Mouse (Mus musculus) midbrain, embryonic 11.5 days (tissue): Measurements from ENCODE around the gene Gm47959. TPM values are rescaled to one million over a fixed set of nuclear protein-coding genes. Genes with fewer than 3 reads are reported as not detected.

Experiments used
- ATAC-seq: fragments of 200-750 bp; cut with Nextera tagmentation; 2 replicates; pipeline ENCODE4 v1.8.0; 2017; ENCODE audit warnings: moderate TSS enrichment, moderate library complexity; ENCODE audit not compliant: low FRiP score
- DNase-seq: peaks from one replicate; pipeline ENCODE4 v3.0.0; 2015; ENCODE audit warnings: low spot score; ENCODE audit errors: missing footprints
- H3K27ac ChIP-seq: fragments of 300-500 bp; sonication (generic); 2 replicates; pipeline ENCODE4 v1.5.1; 2014; ENCODE audit warnings: low read depth, low read length
- H3K27me3 ChIP-seq: fragments of 300-500 bp; sonication (generic); 2 replicates; pipeline ENCODE4 v1.6.1; 2014; ENCODE audit warnings: mild to moderate bottlenecking, low read length, moderate library complexity, mixed read lengths; ENCODE audit not compliant: control insufficient read depth, insufficient read depth
- H3K36me3 ChIP-seq: fragments of 300-500 bp; sonication (generic); 2 replicates; pipeline ENCODE4 v1.6.1; 2014; ENCODE audit warnings: mild to moderate bottlenecking, low read length, moderate library complexity, mixed read lengths; ENCODE audit not compliant: control insufficient read depth, insufficient read depth
- H3K4me1 ChIP-seq: fragments of 300-500 bp; sonication (generic); 2 replicates; pipeline ENCODE4 v1.6.1; 2014; ENCODE audit warnings: low read length; ENCODE audit not compliant: control insufficient read depth, insufficient read depth
- H3K4me2 ChIP-seq: fragments of 300-500 bp; sonication (generic); 2 replicates; pipeline ENCODE4 v1.6.1; 2014; ENCODE audit warnings: mild to moderate bottlenecking, moderate library complexity
- H3K4me3 ChIP-seq: fragments of 300-500 bp; sonication (generic); 2 replicates; pipeline ENCODE4 v1.5.1; 2014; ENCODE audit warnings: low read depth, low read length
- H3K9ac ChIP-seq: fragments of 300-500 bp; sonication (generic); 2 replicates; pipeline ENCODE4 v1.6.1; 2014; ENCODE audit warnings: low read length
- H3K9me3 ChIP-seq: fragments of 300-500 bp; sonication (generic); 2 replicates; pipeline ENCODE4 v1.6.1; 2016; ENCODE audit warnings: low read length; ENCODE audit not compliant: control insufficient read depth
- WGBS: fragments of 180-500 bp; shearing (Covaris S2); extraction: QIAGEN DNeasy Blood & Tissue Kit; methylation state at CpG from one replicate; pipeline ENCODE4 v1.1.7; 2014; 5-methylcytosine and 5-hydroxymethylcytosine counted together
- polyA plus RNA-seq: library from polyadenylated mRNA; unstranded; fragments of >200 nt; fragmentation: Nextera tagmentation; extraction: Ambion mirVana; gene quantifications from 2 replicates; pipeline ENCODE4 v1.2.1, GENCODE M21; 2014

Gene Gm47959
- polyA plus RNA-seq, 1 experiment from 2014 or later = not detected

DNA sequence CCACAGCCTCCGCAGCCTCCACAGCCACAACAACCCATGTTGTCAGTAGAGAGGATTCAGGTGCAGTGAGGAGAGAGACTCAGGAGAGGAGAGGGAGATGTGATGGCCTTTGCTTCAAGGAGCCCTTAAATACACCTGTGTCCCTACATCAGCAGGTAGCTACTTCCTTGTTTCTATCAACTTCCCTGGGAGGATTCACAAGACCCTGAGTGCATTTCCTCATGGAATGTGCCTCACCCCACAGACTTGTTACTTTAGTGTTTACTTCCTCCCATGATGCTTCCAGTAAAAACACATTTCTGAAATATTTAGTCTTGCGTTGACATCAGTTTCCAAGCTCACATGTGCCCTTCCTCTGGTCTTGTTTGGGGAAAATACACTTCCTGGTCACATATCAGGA, 42.0 kb downstream of the Gm47959 start, which contains the start of gene Krtap28-10:
TSS of gene Krtap28-10 (minus strand) at position 101 of the 400 bp plus-strand sequence.
- Histone ChIP-seq H3K4me2 (no peak within 1 kb of the TSS), H3K27me3 (no peaks in the 10 kb centered on the region), H3K4me1 (no peaks in the 10 kb centered on the region), H3K36me3 (no peaks in the 10 kb centered on the region), H3K9ac (no peak within 1 kb of the TSS), H3K4me3 (no peak within 1 kb of the TSS), H3K27ac (no peak within 1 kb of the TSS), H3K9me3 (no peaks in the 10 kb centered on the region)
- DNase-seq = no peak
- ATAC-seq = no peak
- 96% methylated on average over 2 of the region's 2 CpGs for WGBS

DNA sequence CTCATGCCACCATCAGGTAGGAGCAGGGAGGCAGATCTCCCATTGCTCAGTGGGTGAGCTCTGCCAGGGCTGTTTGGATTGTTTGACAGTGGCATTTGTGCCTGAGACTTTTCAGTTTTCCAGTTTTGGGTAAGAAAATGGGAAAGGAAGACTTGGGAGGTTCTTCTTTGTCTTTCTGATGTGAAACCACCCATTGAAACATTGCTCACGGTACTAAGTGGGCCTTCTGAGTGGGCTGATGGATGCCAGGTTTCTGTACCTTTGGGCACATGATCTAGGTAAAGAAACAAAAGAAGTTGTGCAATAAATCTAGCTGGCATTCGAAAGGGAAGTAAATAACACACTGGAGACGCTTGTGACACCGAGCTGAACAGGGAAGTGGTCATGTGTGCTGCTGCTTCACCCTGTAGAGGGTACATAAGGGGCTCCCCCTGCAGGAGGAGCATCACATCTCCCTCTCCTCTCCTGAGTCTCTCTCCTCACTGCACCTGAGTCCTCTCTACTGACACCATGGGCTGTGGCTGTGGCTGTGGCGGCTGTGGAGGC, 44.6 kb downstream of the Gm47959 start, which contains the start of gene Gm47969:
TSS of gene Gm47969 (plus strand) at position 51 of the 546 bp plus-strand sequence.
- H3K36me3 ChIP-seq = no peaks in the 10 kb centered on the region
- no peak within 1 kb of the TSS for H3K9ac ChIP-seq
- no peak for DNase-seq
- no peaks in the 10 kb centered on the region for H3K4me1 ChIP-seq
- H3K9me3 ChIP-seq = no peaks in the 10 kb centered on the region
- WGBS = 85% methylated on average over 5 of the region's 5 CpGs
- H3K27me3 ChIP-seq = no peaks in the 10 kb centered on the region
- ATAC-seq = no peak
- no peak within 1 kb of the TSS for H3K4me3 ChIP-seq
- no peak within 1 kb of the TSS for H3K4me2 ChIP-seq
- no peak within 1 kb of the TSS for H3K27ac ChIP-seq

Other genes starting within 250 kb of the Gm47959 start
- 0.08 TPM in 1 of 2 replicates, not detected in the other for gene Tm4sf20, start 232.1 kb upstream of the Gm47959 start, polyA plus RNA-seq
- gene Gm47791, start 229.3 kb upstream of the Gm47959 start, polyA plus RNA-seq = not detected in 2 replicates
- gene Agfg1, start 161.1 kb upstream of the Gm47959 start, polyA plus RNA-seq = 48.7 and 49.3 TPM in 2 replicates
- gene A030005L19Rik, start 87.2 kb upstream of the Gm47959 start, polyA plus RNA-seq = 0.23 TPM in 1 of 2 replicates, not detected in the other
- gene A030014E15Rik, start 75.6 kb upstream of the Gm47959 start, polyA plus RNA-seq = not detected in 2 replicates
- gene Gm6217, start 69.1 kb upstream of the Gm47959 start, polyA plus RNA-seq = not detected in 2 replicates
- gene A030003K21Rik, start 57.2 kb upstream of the Gm47959 start, polyA plus RNA-seq = not detected in 2 replicates
- not detected in 2 replicates for gene Gm7544, start 44.5 kb upstream of the Gm47959 start, polyA plus RNA-seq
- not detected in 2 replicates for gene Gm47955, start 40.3 kb upstream of the Gm47959 start, polyA plus RNA-seq
- gene Slc19a3, start 37.9 kb downstream of the Gm47959 start, polyA plus RNA-seq = 0.33 and 0.83 TPM in 2 replicates
- gene Krtap28-10, start 41.9 kb downstream of the Gm47959 start, polyA plus RNA-seq = not detected in 2 replicates
- gene Gm47969, start 44.4 kb downstream of the Gm47959 start, polyA plus RNA-seq = not detected in 2 replicates
- not detected in 2 replicates for gene A030005K14Rik, start 58.8 kb downstream of the Gm47959 start, polyA plus RNA-seq
- gene Krtap28-13, start 60.4 kb downstream of the Gm47959 start, polyA plus RNA-seq = not detected in 2 replicates
- gene Ccl20, start 116.2 kb downstream of the Gm47959 start, polyA plus RNA-seq = not detected in 2 replicates
- 0.40 TPM in 1 of 2 replicates, not detected in the other for gene Daw1, start 159.2 kb downstream of the Gm47959 start, polyA plus RNA-seq